Mouse (Mus musculus) G1E (cell line): ENCODE measurements around the gene Serpinh1. TPM values are rescaled to one million over a fixed set of nuclear protein-coding genes. Genes with fewer than 3 reads are reported as not detected.
A peak's percentile ranks its signal among the peaks of the same experiment; 100 is the strongest.

ENCODE experiments used
- ATAC-seq: 2 replicates; pipeline ENCODE4 v1.8.0; 2016; ENCODE audit warnings: mild to moderate bottlenecking; ENCODE audit not compliant: insufficient number of reproducible peaks, poor library complexity, low FRiP score, severe bottlenecking; ENCODE audit errors: extremely low read depth
- DNase-seq: peaks from one replicate; pipeline ENCODE4 v3.0.0; 2012; ENCODE audit warnings: low spot score
- H3K27me3 ChIP-seq: 2 replicates; pipeline ENCODE4 v1.6.1; 2012; ENCODE audit warnings: mild to moderate bottlenecking, low read length, inconsistent platforms; ENCODE audit not compliant: insufficient read depth
- H3K36me3 ChIP-seq: replicated peaks from 2 replicates; pipeline ENCODE3; 2012; ENCODE audit warnings: mild to moderate bottlenecking, inconsistent platforms
- H3K4me1 ChIP-seq: 2 replicates; pipeline ENCODE4 v1.6.1; 2012; ENCODE audit warnings: low read depth, low read length, inconsistent platforms, mixed read lengths; ENCODE audit not compliant: insufficient read depth
- H3K4me3 ChIP-seq: 2 replicates; pipeline ENCODE4 v1.5.1; 2012; ENCODE audit warnings: low read depth, mild to moderate bottlenecking, inconsistent platforms, low read length, moderate library complexity, mixed read lengths
- H3K9me3 ChIP-seq: replicated peaks from 2 replicates; pipeline ENCODE4 v1.6.1; 2012; ENCODE audit warnings: inconsistent platforms
- CTCF ChIP-seq: IDR thresholded peaks from 2 replicates; pipeline ENCODE4 v1.5.1; 2012; ENCODE audit warnings: low read depth, low read length, inconsistent platforms, mixed read lengths
- GATA1 ChIP-seq: IDR thresholded peaks from 2 replicates; pipeline ENCODE4 v1.6.1; 2012; ENCODE audit warnings: borderline replicate concordance, low read length, inconsistent platforms, mixed read lengths
- GATA2 ChIP-seq: IDR thresholded peaks from 2 replicates; pipeline ENCODE4 v1.6.1; 2012; ENCODE audit warnings: low read depth, low read length, inconsistent platforms, borderline replicate concordance
- POLR2AphosphoS5 ChIP-seq: IDR thresholded peaks from 2 replicates; pipeline ENCODE4 v1.6.1; 2012; ENCODE audit warnings: low read depth, low read length, inconsistent platforms; ENCODE audit not compliant: insufficient replicate concordance
- TAL1 ChIP-seq: conservative IDR thresholded peaks from 2 replicates; pipeline ENCODE4 v1.6.1; 2012; ENCODE audit warnings: low read depth, low read length, inconsistent platforms, mixed read lengths
- polyA plus RNA-seq: library from polyadenylated mRNA; stranded (reverse); fragments of >175 nt; gene quantifications from 2 replicates; pipeline ENCODE4 v1.2.3, GENCODE M21; 2012
- total RNA-seq, 2 experiments: library from RNA; stranded (forward) in 1 of 2; stranded (reverse) in 1 of 2; fragments of 200-1000 nt in 1 of 2; fragments of >200 nt in 1 of 2; fragmentation: Nextera tagmentation in 1 of 2; gene quantifications; 2 replicates each; pipeline ENCODE4 v1.2.3; 2014 to 2017

Serpinh1 gene
- total and polyA plus RNA-seq, 3 experiments, result 1.3 TPM; not detected in 2

DNA sequence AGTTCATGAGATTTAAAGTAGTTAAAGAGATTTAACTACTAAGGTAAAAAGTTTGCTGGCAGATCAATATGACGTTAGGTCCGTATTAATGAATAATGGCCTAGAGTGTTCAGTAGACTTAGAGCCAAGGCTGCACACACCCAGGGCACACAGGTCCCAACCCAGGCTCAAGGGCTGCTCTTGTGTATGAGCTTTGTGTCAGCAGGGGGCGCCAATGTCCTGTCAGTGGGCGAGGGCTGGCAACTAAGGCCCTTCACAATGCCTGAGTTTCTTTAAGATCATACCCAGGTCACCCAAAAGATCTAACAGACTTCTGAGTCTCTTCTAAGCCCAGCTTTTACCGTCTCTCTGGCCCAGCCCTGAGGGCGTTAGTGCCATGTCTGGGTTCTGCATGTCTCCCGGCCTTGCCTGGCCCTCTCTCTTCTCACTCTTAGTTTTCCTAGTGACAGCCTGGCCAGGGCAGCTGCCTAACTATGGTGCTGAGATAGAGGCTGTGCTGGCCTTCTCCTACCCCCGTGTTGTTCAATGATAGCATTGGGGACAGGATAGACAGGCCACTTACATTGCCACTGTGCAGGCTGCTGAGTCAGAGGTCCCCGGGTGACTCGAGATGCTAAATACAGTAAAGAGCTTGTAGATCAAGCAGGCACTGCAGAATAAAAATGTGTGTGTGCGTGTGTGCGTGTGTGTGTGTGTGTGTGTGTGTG is 20.1 kb downstream of the Serpinh1 start:
- DNase-seq (peak; percentile 12), ATAC-seq (no peak)
- no peaks in the 10 kb centered on the region for H3K4me1 ChIP-seq
- no peak overlapping the region for H3K4me3 ChIP-seq
- H3K36me3 ChIP-seq, result no peaks in the 10 kb centered on the region
- peaks cover 6% of the 10 kb centered on the region for H3K27me3 ChIP-seq
- TF ChIP-seq GATA1, result no peak
- TF ChIP-seq POLR2AphosphoS5, result no peak
- TF ChIP-seq TAL1, result no peak
- 0 out of 2 replicates have a peak, but pooled peaks have one; percentile 7 for TF ChIP-seq CTCF
- H3K9me3 ChIP-seq, result no peaks in the 10 kb centered on the region

DNA sequence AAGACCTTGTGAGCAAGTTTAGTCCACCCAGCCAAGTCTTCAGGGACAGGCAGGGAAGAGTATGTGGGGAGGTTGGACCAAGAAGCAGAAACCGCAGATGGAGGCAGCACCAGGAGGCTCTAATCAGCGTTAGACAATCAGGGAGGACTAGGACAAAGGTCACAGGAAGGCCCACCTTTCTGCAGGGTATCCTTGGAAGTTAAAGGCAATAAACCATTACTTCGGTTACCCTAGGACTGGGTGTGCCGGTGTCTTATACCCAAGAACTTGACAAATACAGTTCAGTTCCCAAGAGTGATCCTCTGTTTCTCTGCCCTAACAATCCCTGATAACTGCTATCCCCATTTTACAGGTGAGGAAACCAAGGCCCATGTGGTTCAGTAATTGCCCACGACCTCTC is 23.0 kb downstream of the Serpinh1 start:
- TF ChIP-seq GATA2 (no peak), GATA1 (no peak), TAL1 (no peak), CTCF (no peak), POLR2AphosphoS5 (no peak)
- no peaks in the 10 kb centered on the region for H3K4me1 ChIP-seq
- no peaks in the 10 kb centered on the region for H3K36me3 ChIP-seq
- ATAC-seq (no peak), DNase-seq (no peak)
- no peak overlapping the region for H3K4me3 ChIP-seq
- no peaks in the 10 kb centered on the region for H3K9me3 ChIP-seq
- peaks cover 11% of the 10 kb centered on the region for H3K27me3 ChIP-seq

DNA sequence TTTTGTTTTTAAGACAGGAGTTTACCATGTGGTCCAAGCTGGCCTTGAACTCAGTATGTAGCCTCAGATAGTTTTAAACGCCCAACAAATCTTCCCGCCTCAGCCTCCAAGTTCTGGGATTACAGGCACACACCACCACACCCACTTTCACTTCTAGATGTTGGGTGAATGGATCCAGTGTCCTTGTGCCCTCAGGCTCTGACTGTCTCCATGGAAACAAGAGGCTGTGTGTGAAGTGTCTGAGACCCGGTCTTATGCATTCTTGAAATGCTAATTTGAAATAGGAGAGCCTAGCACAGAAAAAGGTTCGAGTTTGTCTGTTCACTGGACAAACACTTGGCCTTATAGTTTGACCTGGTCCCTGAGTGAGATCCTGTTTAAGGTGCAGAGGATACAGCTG is 24.2 kb downstream of the Serpinh1 start:
- Histone ChIP-seq H3K27me3 (peaks cover 13% of the 10 kb centered on the region), H3K36me3 (no peaks in the 10 kb centered on the region), H3K4me1 (no peaks in the 10 kb centered on the region), H3K4me3 (no peak overlapping the region), H3K9me3 (no peaks in the 10 kb centered on the region)
- TF ChIP-seq GATA2, result no peak
- TF ChIP-seq TAL1, result no peak
- TF ChIP-seq POLR2AphosphoS5, result no peak
- no peak for TF ChIP-seq GATA1
- TF ChIP-seq CTCF, result no peak
- ATAC-seq (no peak), DNase-seq (no peak)

DNA sequence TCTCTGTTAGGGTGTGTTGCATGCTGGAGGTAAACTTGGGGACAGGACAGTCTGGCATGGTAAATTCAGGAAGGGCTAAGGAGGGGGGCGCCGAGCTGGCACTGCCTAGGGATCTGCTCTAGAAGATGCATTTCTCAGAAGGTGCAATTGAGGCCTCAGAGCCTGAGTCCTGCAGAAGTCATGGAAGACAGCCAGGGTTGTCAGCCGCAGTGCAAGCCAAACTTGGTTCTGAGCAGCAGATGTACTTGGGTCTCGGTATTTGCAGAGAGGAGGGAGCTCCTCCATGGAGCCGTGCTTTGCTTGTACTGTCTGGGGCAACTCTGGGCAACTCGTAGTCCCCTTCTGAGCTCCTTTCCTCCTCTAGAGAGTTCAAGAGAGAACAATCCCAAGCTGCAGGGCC is 26.9 kb downstream of the Serpinh1 start:
- Histone ChIP-seq H3K27me3 (peaks cover 20% of the 10 kb centered on the region), H3K4me1 (no peaks in the 10 kb centered on the region), H3K36me3 (no peaks in the 10 kb centered on the region), H3K9me3 (no peaks in the 10 kb centered on the region), H3K4me3 (no peak overlapping the region)
- ATAC-seq (no peak), DNase-seq (no peak)
- TF ChIP-seq GATA1 (no peak), CTCF (no peak), GATA2 (no peak), TAL1 (no peak)

DNA sequence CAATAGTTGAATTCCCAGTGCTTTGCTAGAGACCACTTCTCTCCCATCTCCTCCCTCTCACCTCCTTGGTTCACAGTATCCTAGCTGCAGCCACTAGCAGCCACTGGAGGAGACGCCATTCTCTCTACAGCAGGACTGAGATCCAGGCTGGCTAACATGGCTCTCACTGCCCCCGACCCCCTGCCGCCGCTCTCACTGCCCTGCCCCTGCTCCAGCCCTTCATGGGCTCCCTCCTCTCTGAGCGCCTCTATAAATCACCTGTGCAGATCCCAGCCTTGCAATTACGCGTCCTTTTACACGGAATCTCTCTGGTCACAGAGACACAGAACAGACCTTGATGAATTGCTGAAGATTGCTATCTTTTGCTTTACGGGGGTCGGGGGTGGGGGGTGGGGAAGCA is 28.2 kb downstream of the Serpinh1 start:
- Histone ChIP-seq H3K4me1 (no peaks in the 10 kb centered on the region), H3K36me3 (no peaks in the 10 kb centered on the region), H3K9me3 (no peaks in the 10 kb centered on the region), H3K4me3 (no peak overlapping the region), H3K27me3 (peaks cover 21% of the 10 kb centered on the region)
- ATAC-seq (no peak), DNase-seq (no peak)
- TF ChIP-seq TAL1 (no peak), GATA2 (no peak), CTCF (no peak), GATA1 (no peak), POLR2AphosphoS5 (no peak)

DNA sequence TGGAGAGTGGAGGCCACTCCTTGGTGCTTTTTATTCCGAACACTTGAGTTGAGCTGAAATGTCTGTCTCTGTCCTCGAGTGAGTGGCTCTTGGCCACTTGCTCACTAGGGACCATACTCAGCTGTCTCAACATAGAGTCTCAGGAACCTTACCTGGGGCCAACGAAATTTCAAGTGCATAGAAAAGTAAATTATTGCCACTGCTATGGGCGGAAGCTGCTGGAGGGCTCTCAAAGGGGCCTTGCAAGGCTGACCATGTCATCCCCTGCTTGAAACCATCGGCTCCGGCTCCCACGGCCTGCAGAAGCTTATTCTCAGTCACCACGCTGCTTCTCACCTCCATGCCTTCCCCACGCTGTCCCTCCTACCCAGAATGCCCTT is 29.7 kb downstream of the Serpinh1 start:
- ATAC-seq (no peak), DNase-seq (no peak)
- Histone ChIP-seq H3K4me3 (no peak overlapping the region), H3K36me3 (no peaks in the 10 kb centered on the region), H3K4me1 (no peaks in the 10 kb centered on the region), H3K9me3 (no peaks in the 10 kb centered on the region), H3K27me3 (peaks cover 23% of the 10 kb centered on the region)
- TF ChIP-seq GATA1 (no peak), CTCF (no peak)
